Comparison of ENCODE assay signal across 14 mouse cellular contexts in the genomic region with DNA sequence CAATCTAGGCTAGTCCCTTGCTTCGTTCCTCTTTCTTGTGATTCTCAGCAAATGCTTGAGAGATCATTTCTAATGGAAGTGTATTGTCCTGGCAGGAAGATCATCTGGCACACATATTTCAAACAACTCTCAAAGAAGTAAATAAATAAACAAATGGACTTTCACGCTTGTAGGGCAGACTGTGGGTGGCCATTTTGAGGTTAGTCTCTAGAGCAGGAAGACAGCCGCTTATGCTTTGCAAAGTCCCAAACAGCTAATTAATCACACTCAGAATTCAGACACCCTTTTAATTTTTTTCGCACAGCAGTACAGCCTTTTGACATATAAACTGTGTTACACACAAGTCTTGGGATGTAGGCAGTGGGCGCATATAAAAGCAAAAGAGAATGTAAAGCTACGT.
"Had no signal": no experiment of that assay in that cellular context is flagged by ENCODE, and none has a peak within 500 bp of the region (broad histone marks: within the 10 kb centered on the region; RNA-seq: fewer than 3 reads in every experiment).

No protein-coding gene starts in this region.

- H3K4me3 ChIP-seq: left cerebral cortex, adult 2 months; limb, embryonic 10.5 days; liver, embryonic 15.5 days; megakaryocyte, embryonic 14.5 days; midbrain, embryonic 15.5 days had no signal

- H3K9ac ChIP-seq: liver, embryonic 15.5 days; midbrain, embryonic 15.5 days had no signal

- H3K9me3 ChIP-seq: limb, embryonic 10.5 days; liver, embryonic 15.5 days; megakaryocyte, embryonic 14.5 days; midbrain, embryonic 15.5 days had no signal

- DNase-seq: kidney, adult 18-20 months; kidney, postnatal 14 days; right cerebral cortex, adult 18-20 months; right cerebral cortex, postnatal 25 days; thymus, adult 2 months; thymus, postnatal 25 days had no signal

- H3K36me3 ChIP-seq: limb, embryonic 10.5 days; liver, embryonic 15.5 days; midbrain, embryonic 15.5 days had no signal

- H3K4me1 ChIP-seq: limb, embryonic 10.5 days; liver, embryonic 15.5 days; megakaryocyte, embryonic 14.5 days; midbrain, embryonic 15.5 days had no signal

- H3K27ac ChIP-seq: left cerebral cortex, adult 2 months; limb, embryonic 10.5 days; liver, embryonic 15.5 days; macrophage; midbrain, embryonic 15.5 days had no signal

- H3K4me2 ChIP-seq: liver, embryonic 11.5 days; liver, embryonic 15.5 days; midbrain, embryonic 11.5 days; midbrain, embryonic 15.5 days had no signal

- H3K27me3 ChIP-seq: liver, embryonic 15.5 days; megakaryocyte, embryonic 14.5 days; midbrain, embryonic 15.5 days had no signal

- ATAC-seq: midbrain, embryonic 15.5 days had no signal
